Mouse (Mus musculus) lung, postnatal 0 days (tissue): ENCODE measurements around the gene Btk.

ENCODE experiments used
- CTCF ChIP-seq: IDR thresholded peaks from 2 replicates; pipeline ENCODE4 v1.5.1; 2016; ENCODE audit warnings: antibody characterized with exemption, mild to moderate bottlenecking
- EP300 ChIP-seq: IDR thresholded peaks from 2 replicates; pipeline ENCODE4 v1.6.1; 2016; ENCODE audit warnings: antibody characterized with exemption, mild to moderate bottlenecking, control low read depth

- TF ChIP-seq CTCF = no peak
- TF ChIP-seq EP300 = peak; percentile 38; the same call in 1 of the 2 replicates
Observed at GRCm38 (mm10) chrX:134628200-134628599, 44.8 kb upstream of the Btk start.
